Mouse (Mus musculus) sigmoid colon, adult 10 weeks (tissue): ENCODE data around the gene Acvr1b. TPM values are rescaled to one million over a fixed set of nuclear protein-coding genes. Genes with fewer than 3 reads are reported as not detected.

Experiments used
- polyA plus RNA-seq: library from polyadenylated mRNA; stranded (reverse); fragments of 350-450 nt; fragmentation: Illumina TruSeq; extraction: RNeasy Lipid Tissue Mini Kit (QIAGEN cat#74804); gene quantifications from one replicate; pipeline ENCODE4 v1.2.3, GENCODE M21; 2014; ENCODE audit warnings: low read depth, low replicate concordance

Gene Acvr1b
- polyA plus RNA-seq = 38.2 TPM

GRCm38 (mm10) chr15:101173421-101174211 lies at the start of gene Acvr1b:
Gene Acvr1b, plus strand, starts transcription at chr15:101174067.

GRCm38 (mm10) chr15:101128181-101129089 lies 45.4 kb upstream of the Acvr1b start, which contains the start of gene Acvrl1:
Gene Acvrl1, plus strand, starts transcription at chr15:101128522.

GRCm38 (mm10) chr15:101224006-101224906 lies 50.4 kb downstream of the Acvr1b start, which contains the start of gene Grasp:
Gene Grasp, plus strand, starts transcription at chr15:101224188.

GRCm38 (mm10) chr15:101253886-101254795 lies 80.3 kb downstream of the Acvr1b start, which contains the start of gene Nr4a1:
Gene Nr4a1, plus strand, starts transcription at chr15:101254269.

Other genes with a start within 250 kb of the Acvr1b start
- not detected for gene Gm47841, start 126.7 kb upstream of the Acvr1b start, polyA plus RNA-seq
- gene Fignl2, start 95.5 kb upstream of the Acvr1b start, polyA plus RNA-seq = 0.47 TPM
- gene Ankrd33, start 58.3 kb upstream of the Acvr1b start, polyA plus RNA-seq = not detected
- 1.5 TPM for gene Acvrl1, start 45.5 kb upstream of the Acvr1b start, polyA plus RNA-seq
- not detected for gene Grasp, start 50.1 kb downstream of the Acvr1b start, polyA plus RNA-seq
- gene Nr4a1, start 80.2 kb downstream of the Acvr1b start, polyA plus RNA-seq = 5.3 TPM
- gene Atg101, start 110.2 kb downstream of the Acvr1b start, polyA plus RNA-seq = not detected
- gene 6030408B16Rik, start 119.1 kb downstream of the Acvr1b start, polyA plus RNA-seq = not detected
- not detected for gene Krt80, start 196.1 kb downstream of the Acvr1b start, polyA plus RNA-seq
- gene Krt7, start 237.0 kb downstream of the Acvr1b start, polyA plus RNA-seq = 5.0 TPM